Mouse (Mus musculus): Measurements from ENCODE around the gene Smyd5. TPM values are rescaled to one million over a fixed set of nuclear protein-coding genes. Genes with fewer than 3 reads are reported as not detected.

Gene Smyd5
- total and polyA plus RNA-seq, 2 experiments from 2014 or later, result 15.0 to 16.0 TPM

GRCm38 (mm10) chr6:85491606-85492005 is 59.8 kb downstream of the Smyd5 start:
- 74% methylated on average over 3 of the region's 3 CpGs for WGBS

More at GRCm38 (mm10) chr6:85491606-85492005, 59.8 kb downstream of the Smyd5 start:
- H3K4me2 ChIP-seq (ENCODE audit: low read depth, low read length), result no peak overlapping the region
- H3K27me3 ChIP-seq (ENCODE audit: control insufficient read depth, insufficient read depth, low read length), result 0 out of 2 replicates have a peak, but pooled peaks cover under 1% of the 10 kb centered on the region
- DNase-seq (ENCODE audit: low spot score) (no peak), ATAC-seq (ENCODE audit: insufficient read depth, low read depth) (no peak)
- no peaks in the 10 kb centered on the region for H3K9me3 ChIP-seq (replicated peaks; ENCODE audit: control insufficient read depth, low read length)
- no peak overlapping the region for H3K4me3 ChIP-seq (ENCODE audit: low read depth, low read length)
- H3K4me1 ChIP-seq (ENCODE audit: control insufficient read depth, insufficient read depth), result no peaks in the 10 kb centered on the region
- no peak overlapping the region for H3K27ac ChIP-seq (ENCODE audit: low read depth)
- H3K9ac ChIP-seq (replicated peaks; ENCODE audit: low read depth, low read length), result no peak overlapping the region
- no peaks in the 10 kb centered on the region for H3K36me3 ChIP-seq (replicated peaks; ENCODE audit: control insufficient read depth, insufficient read depth, low read length)
- no peak for TF ChIP-seq CTCF (IDR thresholded peaks at IDR 0.05; ENCODE audit: low read depth)
- no peak for TF ChIP-seq EP300 (IDR thresholded peaks at IDR 0.05; ENCODE audit: low read depth)

Other genes with a start within 250 kb of the Smyd5 start
- gene Emx1, start 244.6 kb upstream of the Smyd5 start, total RNA-seq (2014; rRNA removed; ENCODE audit: low replicate concordance), result not detected in 2 replicates
- not detected in 2 replicates for gene Emx1, start 244.6 kb upstream of the Smyd5 start, polyA plus RNA-seq (2015; fragmentation: Nextera tagmentation; extraction: Ambion mirVana)
- gene Sfxn5, start 98.6 kb upstream of the Smyd5 start, total RNA-seq (2014; rRNA removed; ENCODE audit: low replicate concordance), result 4.8 and 9.5 TPM in 2 replicates
- gene Sfxn5, start 98.6 kb upstream of the Smyd5 start, polyA plus RNA-seq (2015; fragmentation: Nextera tagmentation; extraction: Ambion mirVana), result 2.2 and 2.7 TPM in 2 replicates
- gene Rab11fip5, start 57.4 kb upstream of the Smyd5 start, total RNA-seq (2014; rRNA removed; ENCODE audit: low replicate concordance), result 86.7 and 91.3 TPM in 2 replicates
- 35.3 and 38.2 TPM in 2 replicates for gene Rab11fip5, start 57.4 kb upstream of the Smyd5 start, polyA plus RNA-seq (2015; fragmentation: Nextera tagmentation; extraction: Ambion mirVana)
- gene Noto, start 8.1 kb upstream of the Smyd5 start, total RNA-seq (2014; rRNA removed; ENCODE audit: low replicate concordance), result not detected in 2 replicates
- gene Noto, start 8.1 kb upstream of the Smyd5 start, polyA plus RNA-seq (2015; fragmentation: Nextera tagmentation; extraction: Ambion mirVana), result not detected in 2 replicates
- gene Cct7, start 19.5 kb downstream of the Smyd5 start, total RNA-seq (2014; rRNA removed; ENCODE audit: low replicate concordance), result 137 and 138 TPM in 2 replicates
- 243 and 246 TPM in 2 replicates for gene Cct7, start 19.5 kb downstream of the Smyd5 start, polyA plus RNA-seq (2015; fragmentation: Nextera tagmentation; extraction: Ambion mirVana)
- gene Pradc1, start 20.0 kb downstream of the Smyd5 start, total RNA-seq (2014; rRNA removed; ENCODE audit: low replicate concordance), result 14.7 and 20.4 TPM in 2 replicates
- 33.9 and 35.9 TPM in 2 replicates for gene Pradc1, start 20.0 kb downstream of the Smyd5 start, polyA plus RNA-seq (2015; fragmentation: Nextera tagmentation; extraction: Ambion mirVana)
- gene Fbxo41, start 71.0 kb downstream of the Smyd5 start, total RNA-seq (2014; rRNA removed; ENCODE audit: low replicate concordance), result 0.11 TPM in 1 of 2 replicates, not detected in the other
- not detected in 2 replicates for gene Fbxo41, start 71.0 kb downstream of the Smyd5 start, polyA plus RNA-seq (2015; fragmentation: Nextera tagmentation; extraction: Ambion mirVana)
- gene Egr4, start 81.6 kb downstream of the Smyd5 start, total RNA-seq (2014; rRNA removed; ENCODE audit: low replicate concordance), result not detected in 2 replicates
- gene Egr4, start 81.6 kb downstream of the Smyd5 start, polyA plus RNA-seq (2015; fragmentation: Nextera tagmentation; extraction: Ambion mirVana), result not detected in 2 replicates
- 2.8 and 3.5 TPM in 2 replicates for gene Alms1, start 155.5 kb downstream of the Smyd5 start, total RNA-seq (2014; rRNA removed; ENCODE audit: low replicate concordance)
- gene Alms1, start 155.5 kb downstream of the Smyd5 start, polyA plus RNA-seq (2015; fragmentation: Nextera tagmentation; extraction: Ambion mirVana), result 0.61 and 0.81 TPM in 2 replicates

Data from heart, postnatal 0 days (tissue).